Mouse (Mus musculus): ENCODE results near the gene Gm20388. TPM values are rescaled to one million over a fixed set of nuclear protein-coding genes. Genes with fewer than 3 reads are reported as not detected.
"Not testable (repeated sequence)": the region's sequence is repeated elsewhere in the genome, so short reads cannot be mapped to it uniquely, and the experiment has no call there.

Gm20388 gene
- total RNA-seq, 2 experiments from 2014 or later: 8.8 TPM

- DNase-seq (ENCODE audit: extremely low spot score in 1 of 2, low spot score in 1 of 2): no peak
Observed at GRCm38 (mm10) chr8:120342847-120343548, 432.4 kb downstream of the Gm20388 start.

DNA sequence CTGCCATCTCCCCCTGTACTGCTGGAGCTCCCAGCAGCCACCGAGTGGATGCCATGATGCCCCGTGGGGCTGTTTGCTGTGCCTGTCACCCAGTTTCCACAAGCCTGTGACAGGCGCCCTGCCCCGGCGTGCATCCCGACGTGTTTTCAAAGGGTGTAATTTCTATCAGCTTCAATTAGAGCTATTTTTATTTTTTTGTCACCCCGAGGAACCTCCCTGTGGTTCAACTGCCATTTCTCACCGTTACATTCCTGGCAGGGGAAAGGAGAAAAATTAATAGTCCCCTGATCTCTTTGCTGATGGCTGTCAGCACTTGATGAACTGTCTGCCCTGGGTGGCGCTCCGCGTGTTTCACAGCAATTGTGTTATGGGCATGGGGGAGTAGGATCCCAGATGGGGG is 432.9 kb downstream of the Gm20388 start:
- DNase-seq (ENCODE audit: extremely low spot score in 1 of 2, low spot score in 1 of 2): no peak

GRCm38 (mm10) chr8:120344166-120344565 is 433.5 kb downstream of the Gm20388 start:
- no peak for DNase-seq (ENCODE audit: extremely low spot score in 1 of 2, low spot score in 1 of 2)

DNA sequence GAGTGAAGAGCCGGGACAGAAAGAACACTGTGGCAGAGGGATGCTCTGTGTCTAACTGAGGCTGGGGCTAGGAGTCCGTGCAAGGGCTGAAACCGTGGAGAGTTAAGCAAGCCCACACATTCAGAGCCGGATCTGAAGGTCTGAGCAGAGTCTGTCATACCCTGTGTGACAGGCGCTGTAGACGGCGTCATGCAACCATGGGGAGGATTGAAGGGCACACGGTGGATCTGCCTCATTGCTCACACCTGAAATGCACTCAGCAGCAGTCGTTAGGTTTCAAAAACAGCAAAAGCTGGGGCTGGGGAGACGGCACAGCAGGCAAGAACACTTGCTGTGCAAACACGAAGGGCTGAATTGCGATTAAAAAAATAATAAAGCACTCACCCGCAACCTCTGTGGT is 433.9 kb downstream of the Gm20388 start:
- DNase-seq (ENCODE audit: extremely low spot score in 1 of 2, low spot score in 1 of 2): no peak

DNA sequence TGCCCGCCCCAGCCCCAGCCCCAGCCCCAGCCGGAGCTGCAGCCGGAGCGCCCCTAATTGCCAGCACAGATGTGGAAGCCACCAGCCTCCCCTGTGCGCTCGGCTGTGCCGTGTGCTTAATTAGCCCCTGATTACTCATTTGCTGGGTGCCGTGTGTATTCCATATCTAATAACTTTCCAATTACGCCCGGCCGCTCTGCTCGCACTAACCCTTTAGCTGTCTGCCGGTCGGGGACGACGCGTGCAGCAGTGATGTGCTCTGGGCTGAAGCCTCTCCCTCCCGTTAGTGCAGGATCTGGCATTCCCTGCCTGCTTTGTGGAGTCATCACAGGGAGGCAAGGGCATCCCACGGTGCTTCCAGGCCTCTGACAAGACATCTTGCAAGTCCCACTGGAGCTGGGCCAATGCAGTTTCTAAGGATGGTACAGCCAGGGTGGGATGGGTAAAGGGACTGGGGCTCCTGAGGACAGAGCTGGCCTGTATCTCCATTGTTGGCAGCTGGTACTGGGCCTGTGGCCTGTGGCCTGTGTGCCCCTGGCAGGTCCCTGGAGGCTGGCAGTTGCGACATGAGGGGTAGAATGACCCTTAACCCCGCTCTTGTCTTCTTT is 437.2 kb downstream of the Gm20388 start:
- DNase-seq (ENCODE audit: extremely low spot score in 1 of 2, low spot score in 1 of 2): no peak

GRCm38 (mm10) chr8:120348922-120349321 is 438.3 kb downstream of the Gm20388 start:
- no peak for DNase-seq (ENCODE audit: extremely low spot score in 1 of 2, low spot score in 1 of 2)

DNA sequence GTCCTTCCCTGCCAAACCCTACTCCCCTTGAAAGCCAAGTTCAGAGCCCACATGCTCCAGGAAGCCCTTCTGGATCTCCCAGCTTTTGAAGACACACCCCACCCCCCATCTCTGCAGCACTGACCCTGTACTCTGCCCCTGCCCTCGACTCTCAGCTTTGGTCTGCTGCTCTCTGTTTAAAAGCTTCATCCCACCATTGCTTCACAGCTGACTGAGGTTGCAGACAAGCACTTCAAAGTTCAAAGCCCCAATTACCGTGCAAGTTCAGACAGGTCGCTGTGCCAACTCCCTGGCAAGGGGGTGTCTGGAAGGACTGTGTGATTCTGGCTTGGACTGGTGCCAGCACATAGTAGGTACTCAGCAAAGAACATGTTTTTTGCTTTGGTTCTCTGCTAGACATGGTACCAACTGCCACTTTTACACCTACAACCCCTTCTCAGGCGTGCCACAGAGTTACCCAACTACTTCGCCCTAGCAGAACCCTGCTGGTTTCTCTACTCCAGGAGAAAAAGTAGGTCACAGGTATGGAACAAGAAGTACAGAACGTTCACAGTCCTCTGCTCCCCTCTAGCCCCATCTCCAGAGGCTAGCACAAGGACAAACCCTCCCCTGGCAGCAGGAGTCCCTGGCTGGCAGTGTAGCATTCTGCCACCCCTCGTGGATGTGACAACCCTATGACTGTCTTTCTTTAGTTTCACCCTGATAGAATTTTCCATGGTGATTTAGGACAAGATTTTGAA is 440.9 kb downstream of the Gm20388 start:
- DNase-seq (ENCODE audit: extremely low spot score in 1 of 2, low spot score in 1 of 2): no peak

DNA sequence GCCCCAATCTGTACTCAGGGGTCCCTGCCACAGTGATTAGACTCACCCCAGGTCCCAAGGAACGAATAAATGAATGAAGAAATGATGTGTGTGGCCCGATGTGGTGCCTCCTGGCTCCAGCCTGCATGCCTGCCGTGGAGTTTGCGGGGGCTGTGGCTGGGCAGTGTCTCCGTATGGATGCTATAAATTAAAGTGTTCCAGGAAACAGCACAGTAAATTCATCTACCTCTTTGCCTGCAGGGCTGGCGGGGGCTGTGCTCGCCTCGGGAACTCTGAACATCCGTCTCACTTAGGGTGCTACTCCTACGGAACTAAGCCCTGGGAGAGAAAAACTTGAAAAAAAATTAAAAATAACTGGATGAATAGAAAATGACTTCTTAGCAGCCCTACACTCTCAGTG is 441.5 kb downstream of the Gm20388 start:
- no peak for DNase-seq (ENCODE audit: extremely low spot score in 1 of 2, low spot score in 1 of 2)

GRCm38 (mm10) chr8:120356067-120356466 is 445.4 kb downstream of the Gm20388 start:
- DNase-seq (ENCODE audit: extremely low spot score in 1 of 2, low spot score in 1 of 2): no peak

DNA sequence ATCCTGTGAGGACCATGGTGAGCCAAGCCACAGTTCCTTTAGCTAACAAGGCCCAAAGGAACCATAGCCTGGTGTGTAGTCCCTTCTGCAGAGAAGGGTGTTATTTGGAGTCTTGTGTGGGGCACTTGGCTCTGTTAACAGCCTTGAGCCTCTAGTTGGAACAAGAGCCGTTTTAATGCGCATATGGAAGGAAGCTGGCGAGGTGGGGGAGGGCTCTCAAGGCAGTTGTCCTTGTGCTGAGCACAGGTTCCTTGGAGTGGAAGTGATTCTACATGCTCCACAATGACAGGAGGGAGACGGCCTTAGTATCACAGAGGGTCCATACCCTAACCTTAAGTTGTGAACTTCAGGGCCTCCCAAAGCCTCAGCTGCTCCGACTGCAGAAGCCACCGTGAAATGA is 446.9 kb downstream of the Gm20388 start:
- no peak for DNase-seq (ENCODE audit: extremely low spot score in 1 of 2, low spot score in 1 of 2)

GRCm38 (mm10) chr8:120361301-120361700 is 450.7 kb downstream of the Gm20388 start:
- DNase-seq (ENCODE audit: extremely low spot score in 1 of 2, low spot score in 1 of 2): peak in 1 of 2 experiments; percentile 53

- DNase-seq (ENCODE audit: extremely low spot score in 1 of 2, low spot score in 1 of 2): no peak
Observed at GRCm38 (mm10) chr8:120363552-120364071, 453.0 kb downstream of the Gm20388 start.

DNA sequence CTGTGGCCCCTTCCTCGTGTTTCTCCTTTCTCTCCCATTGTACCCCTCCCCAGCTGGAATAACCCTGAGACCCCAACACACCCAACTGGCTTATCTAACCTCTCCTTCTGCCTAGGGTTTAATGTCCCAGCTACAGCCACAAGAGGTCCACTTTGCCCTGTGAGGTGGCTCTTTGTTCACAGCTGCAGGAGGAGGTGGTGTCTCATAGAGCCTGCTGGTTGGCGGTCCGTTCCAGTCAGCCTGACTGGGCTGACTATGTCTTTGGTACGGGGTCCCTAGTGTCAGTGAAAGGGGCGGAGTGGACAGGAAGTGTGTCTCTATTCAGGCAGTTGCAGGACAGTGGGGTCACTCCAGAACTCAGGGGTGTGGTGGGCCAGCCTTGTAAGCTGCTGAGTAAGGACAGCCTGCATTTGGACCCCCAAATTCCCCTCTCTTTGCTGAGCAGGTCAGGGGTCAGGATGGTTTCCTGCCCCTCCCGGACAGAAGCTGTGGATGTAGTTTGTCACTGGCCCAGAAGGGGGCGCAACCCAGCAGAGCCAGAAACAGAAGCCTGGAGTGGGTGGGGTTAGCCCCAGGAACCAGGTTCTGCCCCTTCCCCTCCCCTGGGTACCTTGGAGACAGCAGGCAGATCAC is 453.6 kb downstream of the Gm20388 start:
- peak in 1 of 2 experiments; percentile 52 for DNase-seq (ENCODE audit: extremely low spot score in 1 of 2, low spot score in 1 of 2)

DNA sequence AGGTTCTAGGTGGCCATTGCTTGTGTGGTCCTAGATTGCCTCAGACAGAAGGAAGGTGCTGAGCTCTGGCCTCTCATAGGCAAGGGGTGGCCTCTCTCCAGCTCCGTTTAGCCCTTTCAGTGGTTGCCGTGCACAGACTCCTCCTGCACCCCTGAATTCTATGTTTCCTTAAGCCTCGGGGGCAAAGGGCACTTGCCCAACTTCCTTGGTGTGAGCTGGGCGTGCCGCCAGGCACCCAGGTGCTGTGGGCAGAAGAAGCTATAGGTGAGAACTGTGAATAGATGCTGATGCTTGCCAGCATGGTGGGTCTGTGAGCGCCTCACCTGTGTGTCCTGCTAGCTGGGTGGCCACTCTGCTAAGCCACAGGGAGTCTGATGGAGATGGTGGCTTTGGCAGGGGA is 456.2 kb downstream of the Gm20388 start:
- no peak for DNase-seq (ENCODE audit: extremely low spot score in 1 of 2, low spot score in 1 of 2)

DNA sequence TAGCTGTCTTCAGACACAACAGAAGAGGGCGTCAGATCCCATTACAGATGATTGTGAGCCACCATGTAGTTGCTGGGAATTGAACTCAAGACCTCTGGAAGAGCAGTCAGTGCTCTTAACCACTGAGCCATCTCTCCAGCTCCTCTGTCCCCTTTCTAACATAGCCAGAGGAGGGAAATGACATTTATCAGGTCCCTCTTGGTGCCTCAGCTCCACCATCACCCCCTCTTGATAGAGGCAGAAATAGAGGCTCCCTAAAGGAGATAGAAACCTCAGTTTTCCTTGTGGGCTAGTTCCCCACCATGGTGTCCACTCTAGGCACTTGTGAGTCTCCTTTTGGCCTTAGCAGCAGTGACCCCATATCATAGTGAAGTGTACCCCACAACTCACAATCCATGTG is 457.6 kb downstream of the Gm20388 start:
- not testable (repeated sequence) for DNase-seq (ENCODE audit: extremely low spot score in 1 of 2, low spot score in 1 of 2)

GRCm38 (mm10) chr8:120368814-120369649 is 458.4 kb downstream of the Gm20388 start:
- DNase-seq (ENCODE audit: extremely low spot score in 1 of 2, low spot score in 1 of 2): peak; percentile 67

DNA sequence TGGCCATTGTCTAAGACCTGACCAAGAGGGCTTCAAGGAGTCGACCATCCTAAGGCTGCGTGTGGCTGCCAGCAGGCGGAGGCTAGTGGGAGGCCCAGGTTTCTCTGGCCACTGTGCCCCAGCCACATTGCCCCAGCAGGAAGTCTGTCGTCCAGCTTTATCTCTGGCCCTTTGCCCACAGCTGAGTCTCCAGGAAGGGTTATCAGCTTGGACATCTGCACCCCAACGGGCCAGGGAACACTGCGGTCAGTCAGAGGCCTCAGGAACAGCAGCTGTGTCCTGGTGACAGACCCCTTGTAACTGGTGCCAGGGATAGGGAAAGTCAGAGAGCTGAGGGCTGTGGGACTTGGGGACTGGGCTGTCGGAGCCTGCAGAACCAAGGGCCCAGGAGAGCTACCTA is 459.3 kb downstream of the Gm20388 start:
- DNase-seq (ENCODE audit: extremely low spot score in 1 of 2, low spot score in 1 of 2): no peak

DNA sequence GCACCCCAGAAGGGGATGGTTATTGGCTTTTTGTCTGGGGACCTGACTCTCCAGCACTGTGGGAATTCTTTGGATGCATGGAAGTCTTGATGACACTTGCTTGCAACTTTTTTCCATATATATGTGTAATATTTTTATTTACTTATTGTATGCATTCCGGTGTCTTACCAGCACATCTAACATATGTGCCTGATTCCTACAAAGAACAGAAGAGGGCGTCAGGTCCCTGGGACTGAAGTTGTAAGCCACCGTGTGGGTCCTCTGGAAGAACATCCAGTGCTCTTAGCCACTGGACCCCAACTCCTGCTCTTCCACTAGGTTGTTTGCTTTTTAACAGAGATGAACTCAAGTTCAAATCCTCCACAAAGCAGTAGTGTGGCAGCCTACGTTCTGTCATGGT is 459.8 kb downstream of the Gm20388 start:
- no peak for DNase-seq (ENCODE audit: extremely low spot score in 1 of 2, low spot score in 1 of 2)

DNA sequence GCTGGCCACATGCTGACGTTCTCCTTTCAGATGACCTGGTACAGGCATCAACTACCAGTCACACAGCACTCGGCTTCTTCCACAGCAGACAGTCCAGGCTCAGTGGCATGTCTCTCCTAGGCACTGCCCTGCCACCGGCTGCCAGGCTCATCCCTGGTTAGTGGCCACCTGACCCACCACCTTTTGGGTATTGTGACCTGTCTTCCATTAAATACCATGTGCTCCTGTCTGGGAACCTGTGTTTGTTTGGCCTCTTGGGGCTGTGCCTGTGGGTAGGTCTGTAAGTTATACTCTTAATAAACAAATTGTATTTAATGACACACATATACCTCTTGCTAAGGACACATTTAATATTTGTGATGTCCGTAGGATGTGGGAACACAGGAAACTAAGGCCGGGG is 460.5 kb downstream of the Gm20388 start:
- no peak for DNase-seq (ENCODE audit: extremely low spot score in 1 of 2, low spot score in 1 of 2)
